Mouse (Mus musculus) kidney, adult 2 months (tissue): ENCODE data around the gene C1rl. TPM values are rescaled to one million over a fixed set of nuclear protein-coding genes. Genes with fewer than 3 reads are reported as not detected.
"Not testable (repeated sequence)": the region's sequence is repeated elsewhere in the genome, so short reads cannot be mapped to it uniquely, and the experiment has no call there.

Source experiments
- DNase-seq: peaks from one replicate; pipeline ENCODE4 v3.0.0; 2021
- H3K27ac ChIP-seq: fragments of 200-500 bp; 2 replicates; pipeline ENCODE4 v1.5.1; 2012; ENCODE audit warnings: low read depth, low read length, control low read depth, inconsistent platforms; ENCODE audit not compliant: insufficient read depth
- H3K27me3 ChIP-seq: fragments of 200-500 bp; replicated peaks from 2 replicates; pipeline ENCODE4 v1.6.1; 2012; ENCODE audit warnings: mild to moderate bottlenecking, moderate library complexity, low read length, inconsistent platforms; ENCODE audit not compliant: control insufficient read depth, insufficient read depth
- H3K36me3 ChIP-seq: fragments of 200-500 bp; 2 replicates; pipeline ENCODE4 v1.6.1; 2012; ENCODE audit warnings: mild to moderate bottlenecking, moderate library complexity, low read length, inconsistent platforms; ENCODE audit not compliant: control insufficient read depth, insufficient read depth
- H3K4me1 ChIP-seq: fragments of 200-500 bp; 2 replicates; pipeline ENCODE4 v1.6.1; 2011; ENCODE audit warnings: low read length; ENCODE audit not compliant: control insufficient read depth, insufficient read depth
- H3K4me3 ChIP-seq: fragments of 200-500 bp; 2 replicates; pipeline ENCODE4 v1.5.1; 2011; ENCODE audit warnings: mild to moderate bottlenecking, low read depth, low read length, control low read depth; ENCODE audit not compliant: insufficient read depth
- CTCF ChIP-seq: fragments of 200-500 bp; conservative IDR thresholded peaks from 2 replicates; pipeline ENCODE4 v1.5.1; 2011; ENCODE audit warnings: low read depth, mild to moderate bottlenecking, control low read depth, low read length, moderate library complexity, mixed read lengths; ENCODE audit not compliant: insufficient read depth, insufficient read length
- POLR2A ChIP-seq: fragments of 200-500 bp; IDR thresholded peaks from one replicate; pipeline ENCODE4 v1.6.1; 2011; ENCODE audit warnings: low read depth, low read length, control low read depth
- WGBS: fragments of 180-500 bp; shearing (Covaris S2); methylation state at CpG from one replicate; pipeline ENCODE4 v1.1.7; 2018; 5-methylcytosine and 5-hydroxymethylcytosine counted together
- polyA plus RNA-seq: library from polyadenylated mRNA; depleted of rRNA; stranded (reverse); fragments of >200 nt; gene quantifications from 2 replicates; pipeline ENCODE4 v1.2.3, GENCODE M21; 2012

C1rl gene
- polyA plus RNA-seq, 1 experiment, result 14.3 TPM

- Histone ChIP-seq H3K4me1 (no peaks in the 10 kb centered on the region), H3K36me3 (no peaks in the 10 kb centered on the region), H3K4me3 (no peak overlapping the region), H3K27me3 (no peaks in the 10 kb centered on the region), H3K27ac (no peak overlapping the region)
- 51% methylated on average over 4 of the region's 4 CpGs for WGBS
- no peak for TF ChIP-seq CTCF
- no peak for TF ChIP-seq POLR2A
- DNase-seq, result no peak
These were observed 12.1 kb downstream of the C1rl start for GRCm38 (mm10) chr6:124505028-124505427.

- TF ChIP-seq CTCF, result no peak
- TF ChIP-seq POLR2A, result no peak
- Histone ChIP-seq H3K27ac (no peak overlapping the region), H3K4me3 (no peak overlapping the region), H3K27me3 (no peaks in the 10 kb centered on the region), H3K4me1 (no peaks in the 10 kb centered on the region), H3K36me3 (no peaks in the 10 kb centered on the region)
- no peak for DNase-seq
- WGBS, result 64% methylated on average over 6 of the region's 6 CpGs
These were observed 14.1 kb downstream of the C1rl start for GRCm38 (mm10) chr6:124506991-124507390.

- no peaks in the 10 kb centered on the region for H3K27me3 ChIP-seq
- DNase-seq, result no peak
- H3K36me3 ChIP-seq, result no peaks in the 10 kb centered on the region
- no peak overlapping the region for H3K27ac ChIP-seq
- no peaks in the 10 kb centered on the region for H3K4me1 ChIP-seq
- 85% methylated on average over 10 of the region's 10 CpGs for WGBS
- TF ChIP-seq POLR2A, result no peak
- TF ChIP-seq CTCF, result no peak
- H3K4me3 ChIP-seq, result no peak overlapping the region
These were observed 15.4 kb downstream of the C1rl start for GRCm38 (mm10) chr6:124508292-124508691.

- WGBS, result 72% methylated on average over 5 of the region's 5 CpGs
- not testable (repeated sequence) for H3K27me3 ChIP-seq, H3K4me1 ChIP-seq, H3K27ac ChIP-seq, DNase-seq, H3K36me3 ChIP-seq, H3K4me3 ChIP-seq
These were observed 16.3 kb downstream of the C1rl start for GRCm38 (mm10) chr6:124509192-124509591.

- no peak overlapping the region for H3K4me3 ChIP-seq
- no peak for DNase-seq
- TF ChIP-seq CTCF (no peak), POLR2A (no peak)
- H3K27ac ChIP-seq, result no peak overlapping the region
- no peaks in the 10 kb centered on the region for H3K27me3 ChIP-seq
- 53% methylated on average over 6 of the region's 6 CpGs for WGBS
- H3K4me1 ChIP-seq, result no peaks in the 10 kb centered on the region
- no peaks in the 10 kb centered on the region for H3K36me3 ChIP-seq
These were observed 19.0 kb downstream of the C1rl start for GRCm38 (mm10) chr6:124511936-124512335.

GRCm38 (mm10) chr6:124512355-124512836 is 19.5 kb downstream of the C1rl start, which contains the start of gene C1ra:
Gene C1ra, plus strand, starts transcription at chr6:124512405.
- H3K27ac ChIP-seq, result no peak within 1 kb of the TSS
- peak within 1 kb of the TSS; percentile 61 for H3K4me3 ChIP-seq

GRCm38 (mm10) chr6:124517733-124518132 is 24.8 kb downstream of the C1rl start:
- H3K4me1 ChIP-seq, H3K27ac ChIP-seq, H3K4me3 ChIP-seq, H3K27me3 ChIP-seq, DNase-seq, H3K36me3 ChIP-seq: not testable (repeated sequence)
- 89% methylated on average over 4 of the region's 4 CpGs for WGBS

More at GRCm38 (mm10) chr6:124512355-124512836, 19.5 kb downstream of the C1rl start, which contains the start of gene C1ra:
- TF ChIP-seq POLR2A (no peak), CTCF (peak; percentile 69)
- no peaks in the 10 kb centered on the region for H3K27me3 ChIP-seq
- 3% methylated on average over 6 of the region's 6 CpGs for WGBS
- no peaks in the 10 kb centered on the region for H3K36me3 ChIP-seq
- peak; percentile 73 for DNase-seq
- no peaks in the 10 kb centered on the region for H3K4me1 ChIP-seq

- not testable (repeated sequence) for H3K27ac ChIP-seq, H3K27me3 ChIP-seq, H3K36me3 ChIP-seq, DNase-seq, H3K4me3 ChIP-seq, H3K4me1 ChIP-seq
- WGBS, result 78% methylated on average over 7 of the region's 7 CpGs
These were observed 29.2 kb downstream of the C1rl start for GRCm38 (mm10) chr6:124522082-124522481.
